Mouse (Mus musculus) MEL (cell line): ENCODE data around the gene Lrrc4c. TPM values are rescaled to one million over a fixed set of nuclear protein-coding genes. Genes with fewer than 3 reads are reported as not detected.

ENCODE experiments used
- DNase-seq: peaks from one replicate; pipeline ENCODE4 v3.0.0; 2011; ENCODE audit warnings: low read depth, low spot score
- H3K27ac ChIP-seq: 2 replicates; pipeline ENCODE4 v1.5.1; 2012; ENCODE audit warnings: low read depth, mild to moderate bottlenecking, control low read depth, low read length, moderate library complexity; ENCODE audit not compliant: control insufficient read depth
- H3K27me3 ChIP-seq, 2 experiments: fragments of 150-350 bp in 1 of 2; sonication (generic) in 1 of 2; 2 replicates each; pipeline ENCODE4 v1.6.1; 2012; ENCODE audit warnings: low read length in 2 of 2, mild to moderate bottlenecking in 2 of 2, improper control_type of control experiment in 1 of 2, moderate library complexity in 1 of 2; ENCODE audit not compliant: insufficient read depth in 2 of 2, control insufficient read depth in 1 of 2
- H3K36me3 ChIP-seq, 2 experiments: 2 replicates each; pipeline ENCODE4 v1.6.1; 2012 to 2014; ENCODE audit warnings: low read length in 2 of 2, improper control_type of control experiment in 1 of 2, inconsistent platforms in 1 of 2, mild to moderate bottlenecking in 1 of 2; ENCODE audit not compliant: insufficient read depth in 2 of 2, control insufficient read depth in 1 of 2
- H3K4me1 ChIP-seq, 2 experiments: fragments of 150-350 bp in 1 of 2; sonication (generic) in 1 of 2; 2 replicates each; pipeline ENCODE4 v1.6.1; 2012; ENCODE audit warnings: low read length in 2 of 2, improper control_type of control experiment in 1 of 2, mild to moderate bottlenecking in 1 of 2; ENCODE audit not compliant: insufficient read depth in 2 of 2, control insufficient read depth in 1 of 2
- H3K4me3 ChIP-seq, 2 experiments: fragments of 150-350 bp in 1 of 2; sonication (generic) in 1 of 2; 2 replicates each; pipeline ENCODE4 v1.5.1; 2012; ENCODE audit warnings: low read depth in 2 of 2, low read length in 2 of 2, mild to moderate bottlenecking in 2 of 2, moderate library complexity in 2 of 2, control low read depth in 1 of 2, improper control_type of control experiment in 1 of 2; ENCODE audit not compliant: control insufficient read depth in 1 of 2, insufficient read depth in 1 of 2
- H3K79me2 ChIP-seq: 2 replicates; pipeline ENCODE4 v1.6.1; 2012; ENCODE audit warnings: mild to moderate bottlenecking, low read length, moderate library complexity; ENCODE audit not compliant: control insufficient read depth, poor library complexity, insufficient read depth
- H3K9ac ChIP-seq: 2 replicates; pipeline ENCODE4 v1.6.1; 2012; ENCODE audit warnings: low read depth, mild to moderate bottlenecking, control low read depth, low read length, moderate library complexity; ENCODE audit not compliant: control insufficient read depth, poor library complexity, severe bottlenecking
- H3K9me3 ChIP-seq: fragments of 150-350 bp; sonication (generic); replicated peaks from 2 replicates; pipeline ENCODE4 v1.6.1; 2012; ENCODE audit warnings: mild to moderate bottlenecking, low read length, improper control_type of control experiment, moderate library complexity; ENCODE audit not compliant: insufficient read depth
- CHD2 ChIP-seq: IDR thresholded peaks from 2 replicates; pipeline ENCODE4 v1.6.1; 2011; ENCODE audit warnings: low read length, improper control_type of control experiment
- E2F4 ChIP-seq: IDR thresholded peaks from 2 replicates; pipeline ENCODE4 v1.6.1; 2011; ENCODE audit warnings: low read depth, low read length, improper control_type of control experiment, borderline replicate concordance
- ELF1 ChIP-seq: IDR thresholded peaks from 2 replicates; pipeline ENCODE4 v1.6.1; 2014; ENCODE audit warnings: low read depth, mild to moderate bottlenecking, inconsistent platforms, low read length, improper control_type of control experiment, moderate library complexity
- ETS1 ChIP-seq: IDR thresholded peaks from 2 replicates; pipeline ENCODE4 v1.6.1; 2012; ENCODE audit warnings: low read depth, mild to moderate bottlenecking, inconsistent platforms, low read length, improper control_type of control experiment, moderate library complexity
- GABPA ChIP-seq: IDR thresholded peaks from 2 replicates; pipeline ENCODE4 v1.6.1; 2012; ENCODE audit warnings: low read depth, mild to moderate bottlenecking, inconsistent platforms, low read length, improper control_type of control experiment, moderate library complexity
- JUND ChIP-seq: IDR thresholded peaks from 2 replicates; pipeline ENCODE4 v1.6.1; 2011; ENCODE audit warnings: low read depth, mild to moderate bottlenecking, improper control_type of control experiment, low read length
- KAT2A ChIP-seq: conservative IDR thresholded peaks from 2 replicates; pipeline ENCODE4 v1.6.1; 2012; ENCODE audit warnings: low read depth, low read length, improper control_type of control experiment, inconsistent platforms
- MAFK ChIP-seq: IDR thresholded peaks from 2 replicates; pipeline ENCODE4 v1.6.1; 2011; ENCODE audit warnings: low read depth, mild to moderate bottlenecking, low read length, improper control_type of control experiment, borderline replicate concordance
- MAX ChIP-seq: IDR thresholded peaks from 2 replicates; pipeline ENCODE4 v1.6.1; 2011; ENCODE audit warnings: low read length, improper control_type of control experiment
- MXI1 ChIP-seq: IDR thresholded peaks from 2 replicates; pipeline ENCODE4 v1.6.1; 2011; ENCODE audit warnings: mild to moderate bottlenecking, low read depth, low read length, improper control_type of control experiment
- MYC ChIP-seq: IDR thresholded peaks from 2 replicates; pipeline ENCODE4 v1.6.1; 2011; ENCODE audit warnings: low read depth, mild to moderate bottlenecking, low read length, improper control_type of control experiment, moderate library complexity
- NRF1 ChIP-seq: IDR thresholded peaks from 2 replicates; pipeline ENCODE4 v1.6.1; 2014; ENCODE audit warnings: low read depth, mild to moderate bottlenecking, inconsistent platforms, low read length, improper control_type of control experiment, moderate library complexity; ENCODE audit not compliant: poor library complexity, insufficient read depth, severe bottlenecking
- POLR2A ChIP-seq, 2 experiments: IDR thresholded peaks; 2 replicates each; pipeline ENCODE4 v1.6.1; 2011 to 2012; ENCODE audit warnings: low read length in 2 of 2, mild to moderate bottlenecking in 2 of 2, control low read depth in 1 of 2, improper control_type of control experiment in 1 of 2, low read depth in 1 of 2, moderate library complexity in 1 of 2; ENCODE audit not compliant: control insufficient read depth in 1 of 2, insufficient read depth in 1 of 2, poor library complexity in 1 of 2
- POLR2AphosphoS2 ChIP-seq: IDR thresholded peaks from 2 replicates; pipeline ENCODE4 v1.6.1; 2011; ENCODE audit warnings: low read length, improper control_type of control experiment
- RAD21 ChIP-seq: IDR thresholded peaks from 2 replicates; pipeline ENCODE4 v1.6.1; 2011; ENCODE audit warnings: mild to moderate bottlenecking, low read depth, low read length, improper control_type of control experiment
- SIN3A ChIP-seq: IDR thresholded peaks from 2 replicates; pipeline ENCODE4 v1.6.1; 2012; ENCODE audit warnings: low read length, improper control_type of control experiment, inconsistent platforms
- SMC3 ChIP-seq: IDR thresholded peaks from 2 replicates; pipeline ENCODE4 v1.6.1; 2011; ENCODE audit warnings: low read depth, low read length, improper control_type of control experiment
- TAL1 ChIP-seq: IDR thresholded peaks from 2 replicates; pipeline ENCODE4 v1.6.1; 2012; ENCODE audit warnings: mild to moderate bottlenecking, inconsistent platforms, low read length, moderate library complexity, mixed read lengths
- TBP ChIP-seq: IDR thresholded peaks from 2 replicates; pipeline ENCODE4 v1.8.0; 2011; ENCODE audit warnings: low read depth, low read length, improper control_type of control experiment
- TCF12 ChIP-seq: IDR thresholded peaks from 2 replicates; pipeline ENCODE4 v1.6.1; 2014; ENCODE audit warnings: low read depth, mild to moderate bottlenecking, inconsistent platforms, low read length, improper control_type of control experiment, moderate library complexity
- UBTF ChIP-seq: IDR thresholded peaks from 2 replicates; pipeline ENCODE4 v1.6.1; 2012; ENCODE audit warnings: low read depth, mild to moderate bottlenecking, inconsistent platforms, low read length, improper control_type of control experiment, moderate library complexity, borderline replicate concordance; ENCODE audit not compliant: insufficient read depth
- USF1 ChIP-seq: IDR thresholded peaks from 2 replicates; pipeline ENCODE4 v1.6.1; 2014; ENCODE audit warnings: low read depth, mild to moderate bottlenecking, inconsistent platforms, low read length, improper control_type of control experiment, moderate library complexity
- USF2 ChIP-seq, 2 experiments: IDR thresholded peaks; 2 replicates each; pipeline ENCODE4 v1.6.1; 2011 to 2012; ENCODE audit warnings: improper control_type of control experiment in 2 of 2, low read length in 2 of 2, borderline replicate concordance in 1 of 2, inconsistent platforms in 1 of 2, low read depth in 1 of 2, mild to moderate bottlenecking in 1 of 2; ENCODE audit not compliant: insufficient read depth in 1 of 2
- ZC3H11A ChIP-seq: IDR thresholded peaks from 2 replicates; pipeline ENCODE4 v1.6.1; 2012; ENCODE audit warnings: low read depth, mild to moderate bottlenecking, inconsistent platforms, low read length, improper control_type of control experiment
- ZKSCAN1 ChIP-seq: IDR thresholded peaks from 2 replicates; pipeline ENCODE4 v1.6.1; 2012; ENCODE audit warnings: low read depth, mild to moderate bottlenecking, inconsistent platforms, low read length, improper control_type of control experiment, moderate library complexity
- ZMIZ1 ChIP-seq: IDR thresholded peaks from 2 replicates; pipeline ENCODE4 v1.6.1; 2012; ENCODE audit warnings: low read depth, mild to moderate bottlenecking, inconsistent platforms, low read length, improper control_type of control experiment, moderate library complexity
- polyA plus RNA-seq, 2 experiments: library from polyadenylated mRNA; stranded (reverse) in 1 of 2; unstranded in 1 of 2; fragments of >175 nt in 1 of 2; fragments of >200 nt in 1 of 2; gene quantifications; 2 replicates each; pipeline versions ENCODE4 v1.2.1 to v1.2.4; 2012; ENCODE audit warnings: low replicate concordance in 2 of 2, low read depth in 1 of 2; ENCODE audit not compliant: insufficient read length in 2 of 2, insufficient read depth in 1 of 2, missing spikeins in 1 of 2
- total RNA-seq: library from RNA; depleted of rRNA; stranded (reverse); fragments of 300-350 nt; gene quantifications from 2 replicates; pipeline ENCODE4 v1.2.3, GENCODE M21; 2012

The Lrrc4c gene
- total and polyA plus RNA-seq, 3 experiments: not detected

DNA sequence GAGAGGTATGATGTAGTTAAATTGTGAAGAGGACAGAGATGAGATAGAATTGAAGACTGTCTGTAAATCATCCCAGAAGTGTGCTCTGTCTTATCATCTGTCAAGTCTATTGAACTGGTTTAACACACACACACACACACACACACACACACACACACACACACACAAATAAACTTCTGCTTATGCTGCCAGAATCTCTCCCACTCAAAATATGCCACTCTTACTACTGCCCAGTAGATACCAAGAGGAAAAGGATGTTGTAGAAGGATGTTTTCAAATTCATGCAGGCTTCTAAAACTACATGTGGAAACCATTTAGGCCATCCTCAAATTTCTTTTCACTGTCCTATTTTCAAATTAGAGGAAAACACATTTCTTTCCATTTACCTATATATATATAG, 1257.0 kb downstream of the Lrrc4c start:
- Histone ChIP-seq H3K4me1 (no peaks in the 10 kb centered on the region), H3K36me3 (no peaks in the 10 kb centered on the region), H3K9me3 (no peaks in the 10 kb centered on the region), H3K4me3 (no peak overlapping the region), H3K27ac (no peak overlapping the region), H3K79me2 (no peaks in the 10 kb centered on the region), H3K9ac (no peak overlapping the region), H3K27me3 (no peaks in the 10 kb centered on the region)
- no peak for DNase-seq
- TF ChIP-seq ZC3H11A: no peak
- no peak for TF ChIP-seq E2F4

DNA sequence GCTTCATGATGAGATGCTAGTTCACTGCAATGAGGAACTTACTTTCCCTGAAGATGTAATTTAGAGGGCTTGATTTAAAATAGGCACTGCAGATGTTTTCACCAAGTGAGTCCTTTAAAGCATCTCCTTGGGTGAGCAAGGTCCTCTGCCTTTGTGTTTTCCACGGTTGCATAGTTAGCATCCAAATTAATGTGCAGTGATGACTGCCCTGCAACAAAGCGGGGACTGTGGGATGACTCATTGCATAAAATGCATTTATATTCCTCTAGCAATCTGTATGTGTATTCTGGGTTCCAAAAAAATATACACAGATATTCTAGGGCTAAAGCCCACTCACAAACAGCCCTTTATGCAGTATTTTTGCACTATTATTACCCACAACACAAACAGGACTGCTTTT, 1263.2 kb downstream of the Lrrc4c start:
- Histone ChIP-seq H3K27me3 (no peaks in the 10 kb centered on the region), H3K27ac (no peak overlapping the region), H3K4me1 (no peaks in the 10 kb centered on the region), H3K79me2 (no peaks in the 10 kb centered on the region), H3K36me3 (no peaks in the 10 kb centered on the region), H3K9ac (no peak overlapping the region), H3K4me3 (no peak overlapping the region), H3K9me3 (no peaks in the 10 kb centered on the region)
- TF ChIP-seq POLR2A (IDR thresholded peaks at IDR 0.05; ENCODE audit: control insufficient read depth in 1 of 2, insufficient read depth in 1 of 2, low read depth in 1 of 2, low read length in 2 of 2, poor library complexity in 1 of 2) (no peak), POLR2AphosphoS2 (no peak), TAL1 (no peak), ELF1 (no peak), MAFK (no peak), ZMIZ1 (no peak), MAX (no peak), KAT2A (no peak)
- no peak for DNase-seq

DNA sequence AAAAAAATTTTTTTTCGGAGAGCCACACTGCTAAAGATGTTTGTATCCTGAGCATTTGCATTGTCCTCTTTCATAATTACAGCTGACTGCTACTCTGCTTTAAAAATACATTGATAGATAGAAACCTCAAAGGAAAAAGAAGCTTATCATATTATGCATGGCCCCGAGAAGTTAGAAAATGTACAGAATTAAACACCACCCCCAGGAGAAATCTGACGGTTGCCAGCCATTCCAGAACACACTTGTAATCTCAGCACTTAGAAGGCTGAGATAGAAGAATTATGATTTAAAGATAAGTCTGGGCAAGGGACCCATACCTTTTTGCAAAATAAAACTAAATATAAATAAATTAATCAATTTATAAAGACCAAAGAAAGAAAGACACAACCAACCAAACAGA, 1268.4 kb downstream of the Lrrc4c start:
- H3K9me3 ChIP-seq: no peaks in the 10 kb centered on the region
- no peak overlapping the region for H3K27ac ChIP-seq
- H3K4me3 ChIP-seq: no peak overlapping the region
- no peak overlapping the region for H3K9ac ChIP-seq
- H3K79me2 ChIP-seq: no peaks in the 10 kb centered on the region
- TF ChIP-seq GABPA (no peak), USF1 (no peak), E2F4 (no peak), USF2 (IDR thresholded peaks at IDR 0.05; ENCODE audit: borderline replicate concordance in 1 of 2, insufficient read depth in 1 of 2, low read depth in 1 of 2, low read length in 2 of 2) (no peak), ZC3H11A (no peak), JUND (no peak), ZMIZ1 (no peak), SMC3 (no peak), SIN3A (no peak), UBTF (no peak), TCF12 (no peak), MAX (no peak), TBP (no peak), MYC (no peak), MXI1 (no peak), ETS1 (no peak), CHD2 (no peak), RAD21 (no peak), ZKSCAN1 (no peak), NRF1 (no peak)
- no peaks in the 10 kb centered on the region for H3K36me3 ChIP-seq
- no peak for DNase-seq
- H3K27me3 ChIP-seq: no peaks in the 10 kb centered on the region
- H3K4me1 ChIP-seq: no peaks in the 10 kb centered on the region
